Mouse (Mus musculus) forebrain, postnatal 0 days (tissue): ENCODE data around the gene Gpam. TPM values are rescaled to one million over a fixed set of nuclear protein-coding genes. Genes with fewer than 3 reads are reported as not detected.
A peak's percentile ranks its signal among the peaks of the same experiment; 100 is the strongest.

Experiments
- ATAC-seq: fragments of 200-750 bp; cut with Nextera tagmentation; 2 replicates; pipeline ENCODE4 v1.8.0; 2017; ENCODE audit warnings: mild to moderate bottlenecking, moderate library complexity
- DNase-seq: peaks from one replicate; pipeline ENCODE4 v3.0.0-alpha.2; 2015
- H3K27ac ChIP-seq: fragments of 300-500 bp; sonication (generic); 2 replicates; pipeline ENCODE4 v1.5.1; 2014; ENCODE audit warnings: low read depth, mild to moderate bottlenecking, antibody characterized with exemption, low read length, moderate library complexity, mixed read lengths
- H3K27me3 ChIP-seq: fragments of 300-500 bp; sonication (generic); 2 replicates; pipeline ENCODE4 v1.6.1; 2014; ENCODE audit warnings: mild to moderate bottlenecking, low read length, mixed read lengths; ENCODE audit not compliant: insufficient read depth
- H3K36me3 ChIP-seq: fragments of 300-500 bp; sonication (generic); 2 replicates; pipeline ENCODE4 v1.6.1; 2014; ENCODE audit warnings: mild to moderate bottlenecking, moderate library complexity; ENCODE audit not compliant: insufficient read depth
- H3K4me1 ChIP-seq: fragments of 300-500 bp; sonication (generic); 2 replicates; pipeline ENCODE4 v1.6.1; 2014; ENCODE audit warnings: antibody characterized with exemption; ENCODE audit not compliant: insufficient read depth
- H3K4me2 ChIP-seq: fragments of 300-500 bp; sonication (generic); 2 replicates; pipeline ENCODE4 v1.6.1; 2014; ENCODE audit warnings: low read depth, mild to moderate bottlenecking, moderate library complexity
- H3K4me3 ChIP-seq: fragments of 300-500 bp; sonication (generic); 2 replicates; pipeline ENCODE4 v1.5.1; 2014; ENCODE audit warnings: low read depth, low read length, mixed read lengths
- H3K9ac ChIP-seq: fragments of 300-500 bp; sonication (generic); 2 replicates; pipeline ENCODE4 v1.6.1; 2014; ENCODE audit warnings: mild to moderate bottlenecking
- H3K9me3 ChIP-seq: fragments of 300-500 bp; sonication (generic); 2 replicates; pipeline ENCODE4 v1.6.1; 2016; ENCODE audit warnings: low read length
- CTCF ChIP-seq: sonication (generic); IDR thresholded peaks from 2 replicates; pipeline ENCODE4 v1.5.1; 2016; ENCODE audit warnings: antibody characterized with exemption, control low read depth, low read depth
- WGBS: fragments of 180-500 bp; shearing (Covaris S2); extraction: QIAGEN DNeasy Blood & Tissue Kit; methylation state at CpG from one replicate; pipeline ENCODE4 v1.1.7; 2014; 5-methylcytosine and 5-hydroxymethylcytosine counted together
- polyA plus RNA-seq: library from polyadenylated mRNA; unstranded; fragments of >200 nt; fragmentation: Nextera tagmentation; extraction: Ambion mirVana; gene quantifications from 2 replicates; pipeline ENCODE4 v1.2.1, GENCODE M21; 2015
- total RNA-seq: library from RNA; depleted of rRNA; stranded (reverse); fragments of >200 nt; gene quantifications from 2 replicates; pipeline ENCODE4 v1.2.3, GENCODE M21; 2014

Gene Gpam
- total and polyA plus RNA-seq, 2 experiments from 2014 or later, result 20.6 to 58.6 TPM

- Histone ChIP-seq H3K4me2 (no peak overlapping the region), H3K27ac (no peak overlapping the region), H3K9me3 (no peaks in the 10 kb centered on the region), H3K27me3 (no peaks in the 10 kb centered on the region), H3K36me3 (no peaks in the 10 kb centered on the region), H3K4me3 (no peak overlapping the region), H3K9ac (no peak overlapping the region), H3K4me1 (no peaks in the 10 kb centered on the region)
- no peak for DNase-seq
- 80% methylated on average over 7 of the region's 7 CpGs for WGBS
- no peak for TF ChIP-seq CTCF
- no peak for ATAC-seq
Measured at GRCm38 (mm10) chr19:55138506-55138905, 11.5 kb upstream of the Gpam start.

- peak; percentile 87 for ATAC-seq
- H3K27me3 ChIP-seq, result no peaks in the 10 kb centered on the region
- H3K4me2 ChIP-seq, result no peak overlapping the region
- no peak overlapping the region for H3K4me3 ChIP-seq
- no peaks in the 10 kb centered on the region for H3K36me3 ChIP-seq
- H3K4me1 ChIP-seq, result no peaks in the 10 kb centered on the region
- DNase-seq, result peak; percentile 9
- TF ChIP-seq CTCF, result no peak
- no peak overlapping the region for H3K9ac ChIP-seq
- 17% methylated on average over 7 of the region's 7 CpGs for WGBS
- no peaks in the 10 kb centered on the region for H3K9me3 ChIP-seq
- H3K27ac ChIP-seq, result no peak overlapping the region
Measured at GRCm38 (mm10) chr19:55137884-55138283, 10.8 kb upstream of the Gpam start.

- ATAC-seq (no peak), DNase-seq (no peak)
- Histone ChIP-seq H3K36me3 (no peaks in the 10 kb centered on the region), H3K9ac (no peak overlapping the region), H3K4me1 (no peaks in the 10 kb centered on the region), H3K27ac (no peak overlapping the region), H3K4me2 (no peak overlapping the region), H3K9me3 (no peaks in the 10 kb centered on the region), H3K27me3 (no peaks in the 10 kb centered on the region), H3K4me3 (no peak overlapping the region)
- no peak for TF ChIP-seq CTCF
- WGBS, result 78% methylated on average over 4 of the region's 4 CpGs
Measured at GRCm38 (mm10) chr19:55136693-55137427, 9.8 kb upstream of the Gpam start.

GRCm38 (mm10) chr19:55135918-55136317 lies 8.9 kb upstream of the Gpam start:
- no peak overlapping the region for H3K4me2 ChIP-seq
- no peak overlapping the region for H3K27ac ChIP-seq
- no peaks in the 10 kb centered on the region for H3K36me3 ChIP-seq
- H3K27me3 ChIP-seq, result no peaks in the 10 kb centered on the region
- WGBS, result 90% methylated on average over 3 of the region's 3 CpGs
- ATAC-seq (no peak), DNase-seq (no peak)
- no peaks in the 10 kb centered on the region for H3K4me1 ChIP-seq
- no peaks in the 10 kb centered on the region for H3K9me3 ChIP-seq
- no peak overlapping the region for H3K9ac ChIP-seq
- H3K4me3 ChIP-seq, result no peak overlapping the region
- TF ChIP-seq CTCF, result no peak

- no peak for DNase-seq
- Histone ChIP-seq H3K27me3 (no peaks in the 10 kb centered on the region), H3K4me2 (no peak overlapping the region), H3K9me3 (no peaks in the 10 kb centered on the region), H3K36me3 (no peaks in the 10 kb centered on the region), H3K9ac (no peak overlapping the region), H3K27ac (no peak overlapping the region), H3K4me3 (no peak overlapping the region), H3K4me1 (no peaks in the 10 kb centered on the region)
- no peak for ATAC-seq
- WGBS, result 79% methylated on average over 9 of the region's 9 CpGs
- no peak for TF ChIP-seq CTCF
Measured at GRCm38 (mm10) chr19:55134521-55134920, 7.5 kb upstream of the Gpam start.

- TF ChIP-seq CTCF, result no peak
- no peaks in the 10 kb centered on the region for H3K9me3 ChIP-seq
- no peaks in the 10 kb centered on the region for H3K4me1 ChIP-seq
- ATAC-seq (no peak), DNase-seq (no peak)
- H3K27me3 ChIP-seq, result no peaks in the 10 kb centered on the region
- WGBS, result 87% methylated on average over 3 of the region's 3 CpGs
- H3K27ac ChIP-seq, result no peak overlapping the region
- H3K4me2 ChIP-seq, result no peak overlapping the region
- H3K9ac ChIP-seq, result no peak overlapping the region
- H3K4me3 ChIP-seq, result no peak overlapping the region
- H3K36me3 ChIP-seq, result no peaks in the 10 kb centered on the region
Measured at GRCm38 (mm10) chr19:55132476-55132875, 5.4 kb upstream of the Gpam start.

GRCm38 (mm10) chr19:55131747-55132146 lies 4.7 kb upstream of the Gpam start:
- no peaks in the 10 kb centered on the region for H3K4me1 ChIP-seq
- no peaks in the 10 kb centered on the region for H3K27me3 ChIP-seq
- no peak overlapping the region for H3K4me2 ChIP-seq
- H3K36me3 ChIP-seq, result no peaks in the 10 kb centered on the region
- no peak overlapping the region for H3K4me3 ChIP-seq
- no peak for TF ChIP-seq CTCF
- H3K27ac ChIP-seq, result no peak overlapping the region
- no peak for ATAC-seq
- no peak overlapping the region for H3K9ac ChIP-seq
- no peaks in the 10 kb centered on the region for H3K9me3 ChIP-seq
- WGBS, result 57% methylated on average over 1 of the region's 1 CpGs
- no peak for DNase-seq

- Histone ChIP-seq H3K27ac (no peak overlapping the region), H3K27me3 (no peaks in the 10 kb centered on the region), H3K36me3 (no peaks in the 10 kb centered on the region), H3K9me3 (no peaks in the 10 kb centered on the region), H3K9ac (no peak overlapping the region), H3K4me3 (no peak overlapping the region), H3K4me1 (no peaks in the 10 kb centered on the region), H3K4me2 (no peak overlapping the region)
- DNase-seq (no peak), ATAC-seq (no peak)
- 100% methylated on average over 1 of the region's 1 CpGs for WGBS
- TF ChIP-seq CTCF, result no peak
Measured at GRCm38 (mm10) chr19:55128469-55128868, 1.4 kb upstream of the Gpam start.
